Comparison of ENCODE assay signal across 27 mouse cellular contexts in the genomic region with DNA sequence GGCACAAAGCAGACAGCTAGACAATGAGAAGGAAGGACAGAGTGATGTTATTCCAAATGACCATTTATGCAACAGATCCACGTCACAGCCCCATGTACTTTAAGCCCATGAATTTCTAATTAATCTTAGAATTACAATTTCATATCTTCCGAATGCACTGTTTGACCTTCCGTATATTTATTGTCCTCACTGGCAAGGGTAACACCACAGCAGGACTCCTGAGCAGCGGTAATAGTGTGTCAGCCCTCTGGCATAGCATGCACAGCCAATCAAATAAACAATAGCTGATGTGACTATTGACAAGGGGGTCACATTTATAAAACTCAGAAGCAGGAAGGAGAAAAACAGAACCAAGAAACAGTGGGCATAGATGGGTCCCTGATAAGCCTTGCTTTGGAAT. TPM values are rescaled to one million over a fixed set of nuclear protein-coding genes. Genes with fewer than 3 reads are reported as not detected.
DNase-seq lines count a peak whose midpoint lies in the region; ATAC-seq and TF ChIP-seq lines count a peak whose summit lies in the region.
"Had no signal": no experiment of that assay in that cellular context is flagged by ENCODE, and none has a peak within 500 bp of the region (broad histone marks: within the 10 kb centered on the region; RNA-seq: fewer than 3 reads in every experiment).

No protein-coding gene starts in this region.

- peak; percentile 10 for DNase-seq in heart, adult 11 months
- DNase-seq in heart, postnatal 25 days (ENCODE audit: low spot score): no peak
- DNase-seq in stomach, postnatal 0 days (ENCODE audit: low spot score): no peak
- DNase-seq in cerebellum, postnatal 25 days: no peak
- no peak for DNase-seq in testis, postnatal 10 days (ENCODE audit: low spot score)
- DNase-seq: adrenal gland, adult 2 months; adrenal gland, adult 8-10 months; adrenal gland, postnatal 10 days; adrenal gland, postnatal 14 days; adrenal gland, postnatal 25 days; adrenal gland, postnatal 36 days; B cell, adult 2 months; cerebellum, adult 11 months; cerebellum, adult 11-12 months had no signal

- no peak overlapping the region for H3K4me3 ChIP-seq in intestine, postnatal 0 days (ENCODE audit: low read depth, low read length)
- no peak overlapping the region for H3K4me3 ChIP-seq in intestine, embryonic 15.5 days (replicated peaks)
- H3K4me3 ChIP-seq in small intestine, adult 2 months (ENCODE audit: low read depth, low read length): no peak overlapping the region
- no peak overlapping the region for H3K4me3 ChIP-seq in stomach, postnatal 0 days (ENCODE audit: low read depth, low read length)

- TF ChIP-seq CTCF in intestine, postnatal 0 days (IDR thresholded peaks at IDR 0.05; ENCODE audit: low read depth): no peak
- TF ChIP-seq CTCF in small intestine, adult 2 months (IDR thresholded peaks at IDR 0.05; ENCODE audit: extremely low read depth, insufficient read length, insufficient replicate concordance, low read depth, low read length): no peak
- TF ChIP-seq CTCF in stomach, postnatal 0 days (IDR thresholded peaks at IDR 0.05; ENCODE audit: low read depth): no peak

- H3K4me1 ChIP-seq in intestine, postnatal 0 days (replicated peaks; ENCODE audit: control insufficient read depth, insufficient read depth, low read length): no peaks in the 10 kb centered on the region
- no peaks in the 10 kb centered on the region for H3K4me1 ChIP-seq in intestine, embryonic 15.5 days (replicated peaks)
- peaks cover 11% of the 10 kb centered on the region; the same call in 1 of the 2 replicates for H3K4me1 ChIP-seq in small intestine, adult 2 months (ENCODE audit: control insufficient read depth, insufficient read depth, insufficient read length, low read length)
- H3K4me1 ChIP-seq in stomach, postnatal 0 days (replicated peaks; ENCODE audit: control insufficient read depth, insufficient read depth): no peaks in the 10 kb centered on the region

- peak overlapping the region; percentile 15; the same call in 1 of the 2 replicates for H3K27ac ChIP-seq in intestine, postnatal 0 days (ENCODE audit: low read depth, low read length)
- no peak overlapping the region for H3K27ac ChIP-seq in intestine, embryonic 15.5 days
- H3K27ac ChIP-seq in small intestine, adult 2 months (ENCODE audit: insufficient read depth, low read depth, low read length): peak overlapping the region; percentile 63; the same call in 1 of the 2 replicates
- no peak overlapping the region for H3K27ac ChIP-seq in stomach, postnatal 0 days (replicated peaks)

- TF ChIP-seq EP300 in stomach, postnatal 0 days (optimal IDR thresholded peaks at IDR 0.05): no peak

- no peaks in the 10 kb centered on the region for H3K36me3 ChIP-seq in intestine, postnatal 0 days (ENCODE audit: control insufficient read depth, insufficient read depth)
- no peaks in the 10 kb centered on the region for H3K36me3 ChIP-seq in intestine, embryonic 15.5 days
- no peaks in the 10 kb centered on the region for H3K36me3 ChIP-seq in small intestine, adult 2 months (ENCODE audit: control insufficient read depth, insufficient read depth, low read length)
- no peaks in the 10 kb centered on the region for H3K36me3 ChIP-seq in stomach, postnatal 0 days (ENCODE audit: control insufficient read depth, insufficient read depth, low read length)
- H3K36me3 ChIP-seq: G1E had no signal

- no peaks in the 10 kb centered on the region for H3K9me3 ChIP-seq in intestine, postnatal 0 days (ENCODE audit: control insufficient read depth)
- no peaks in the 10 kb centered on the region for H3K9me3 ChIP-seq in intestine, embryonic 15.5 days
- H3K9me3 ChIP-seq in stomach, postnatal 0 days (ENCODE audit: control insufficient read depth, low read length): no peaks in the 10 kb centered on the region
- H3K9me3 ChIP-seq: G1E had no signal

- intact Hi-C loops in heart, postnatal 25 days (cut with DNase I): no loop called here

- TF ChIP-seq POLR2A in small intestine, adult 2 months (IDR thresholded peaks at IDR 0.05; ENCODE audit: low read depth, low read length): no peak

- WGBS in intestine, postnatal 0 days: 66% methylated on average over 4 of the region's 4 CpGs
- 77% methylated on average over 4 of the region's 4 CpGs for WGBS in intestine, embryonic 15.5 days
- 45% methylated on average over 4 of the region's 4 CpGs for WGBS in small intestine, adult 2 months
- 66% methylated on average over 4 of the region's 4 CpGs for WGBS in stomach, postnatal 0 days

- H3K9ac ChIP-seq in intestine, postnatal 0 days (ENCODE audit: low read depth, low read length): no peak overlapping the region
- H3K9ac ChIP-seq in intestine, embryonic 15.5 days: no peak overlapping the region
- H3K9ac ChIP-seq in stomach, postnatal 0 days (ENCODE audit: low read length): no peak overlapping the region

- ATAC-seq in intestine, postnatal 0 days: peak; percentile 53; the same call in 1 of the 2 replicates
- no peak for ATAC-seq in intestine, embryonic 15.5 days
- peak; percentile 57; the same call in 1 of the 2 replicates for ATAC-seq in stomach, postnatal 0 days (ENCODE audit: low FRiP score, low TSS enrichment)
- ATAC-seq: activated CD4-positive, CD25-positive, alpha-beta regulatory T cell, adult 4 months; CD4-positive, CD25-positive, alpha-beta regulatory T cell, adult 4 months; Patski had no signal

- H3K27me3 ChIP-seq in intestine, postnatal 0 days (replicated peaks; ENCODE audit: control insufficient read depth, insufficient read depth, low read length): peaks cover 2% of the 10 kb centered on the region; the same call in 1 of the 2 replicates
- H3K27me3 ChIP-seq in intestine, embryonic 15.5 days (replicated peaks): peaks cover 2% of the 10 kb centered on the region
- no peaks in the 10 kb centered on the region; the same call in 1 of the 2 replicates for H3K27me3 ChIP-seq in small intestine, adult 2 months (ENCODE audit: control insufficient read depth, insufficient read depth, low read length)
- no peaks in the 10 kb centered on the region for H3K27me3 ChIP-seq in stomach, postnatal 0 days (ENCODE audit: control insufficient read depth, insufficient read depth, low read length)

- H3K4me2 ChIP-seq in intestine, postnatal 0 days (replicated peaks; ENCODE audit: low read depth): no peak overlapping the region
- no peak overlapping the region for H3K4me2 ChIP-seq in intestine, embryonic 15.5 days (replicated peaks)
- H3K4me2 ChIP-seq in stomach, postnatal 0 days (replicated peaks; ENCODE audit: low read depth): no peak overlapping the region

RNA-seq across cellular contexts. Expression of a gene that starts 9.0 kb away (rescaled TPM):
- total RNA-seq in heart, postnatal 25 days (2021): not detected
- polyA plus RNA-seq in intestine, postnatal 0 days (2015; fragmentation: Nextera tagmentation; extraction: Ambion mirVana): 6.7 and 9.2 TPM in 2 replicates
- polyA plus RNA-seq in intestine, embryonic 15.5 days (2015; fragmentation: Nextera tagmentation; extraction: Ambion mirVana): 5.7 and 5.8 TPM in 2 replicates
- polyA plus RNA-seq in small intestine, adult 2 months (2012; rRNA removed): 0.32 and 65.5 TPM in 2 replicates
- 3.0 and 3.6 TPM in 2 replicates for polyA plus RNA-seq in stomach, postnatal 0 days (2015; fragmentation: Nextera tagmentation; extraction: Ambion mirVana)
- total RNA-seq: adrenal gland, adult 18-20 months; adrenal gland, adult 2 months; adrenal gland, adult 8-10 months; adrenal gland, postnatal 10 days; adrenal gland, postnatal 14 days; adrenal gland, postnatal 25 days; adrenal gland, postnatal 36 days; CH12.LX; G1E; MEL had no signal
- polyA plus RNA-seq: activated CD4-positive, CD25-positive, alpha-beta regulatory T cell, adult 4 months; adrenal gland, adult 2 months; brain, embryonic 14.5 days; C2C12; CD4-positive, CD25-positive, alpha-beta regulatory T cell, adult 4 months; G1E; Patski had no signal

RNA-seq across cellular contexts. Expression of a gene that starts 46.3 kb away (rescaled TPM):
- total RNA-seq in heart, postnatal 25 days (2021): not detected
- polyA plus RNA-seq in intestine, postnatal 0 days (2015; fragmentation: Nextera tagmentation; extraction: Ambion mirVana): 35.0 and 38.9 TPM in 2 replicates
- 36.0 and 38.2 TPM in 2 replicates for polyA plus RNA-seq in intestine, embryonic 15.5 days (2015; fragmentation: Nextera tagmentation; extraction: Ambion mirVana)
- polyA plus RNA-seq in small intestine, adult 2 months (2012; rRNA removed): 116 and 344 TPM in 2 replicates
- 0.05 and 0.06 TPM in 2 replicates for polyA plus RNA-seq in stomach, postnatal 0 days (2015; fragmentation: Nextera tagmentation; extraction: Ambion mirVana)
- total RNA-seq: adrenal gland, adult 18-20 months; adrenal gland, adult 2 months; adrenal gland, adult 8-10 months; adrenal gland, postnatal 10 days; adrenal gland, postnatal 14 days; adrenal gland, postnatal 25 days; adrenal gland, postnatal 36 days; adrenal gland, postnatal 4 days; CH12.LX; G1E; MEL had no signal
- polyA plus RNA-seq: activated CD4-positive, CD25-positive, alpha-beta regulatory T cell, adult 4 months; adrenal gland, adult 2 months; brain, embryonic 14.5 days; C2C12; CD4-positive, CD25-positive, alpha-beta regulatory T cell, adult 4 months; G1E had no signal

Comparison
In these comparisons a context has a peak if more than half of its experiments do, and no peak if none do; other contexts are left out.
1. H3K27ac ChIP-seq: peak in intestine, postnatal 0 days (single experiment) and small intestine, adult 2 months (single experiment); none in intestine, embryonic 15.5 days (single experiment) and stomach, postnatal 0 days (single experiment).
2. RNA of a gene that starts 46.3 kb away (polyA plus RNA-seq): 116 to 344 TPM in small intestine, adult 2 months, 36.0 to 38.2 TPM in intestine, embryonic 15.5 days and 35.0 to 38.9 TPM in intestine, postnatal 0 days; 0.05 to 0.06 TPM in stomach, postnatal 0 days; every median in the first group is over 10 times any median in the second.